Mouse (Mus musculus) Muller cell, postnatal 12 days (primary cell): ENCODE measurements at regions not wholly inside any gene's neighbourhood (a gene's known extent, or its start where the extent isn't known, plus 50 kb on each side); places are given as distances from the start of the nearest gene placed in this dataset.
"Not testable (repeated sequence)": the region's sequence is repeated elsewhere in the genome, so short reads cannot be mapped to it uniquely, and the experiment has no call there.

Experiments used
- DNase-seq: peaks from one replicate; pipeline ENCODE4 v3.0.0-alpha.2; 2015; ENCODE audit errors: inconsistent ontology term

DNA sequence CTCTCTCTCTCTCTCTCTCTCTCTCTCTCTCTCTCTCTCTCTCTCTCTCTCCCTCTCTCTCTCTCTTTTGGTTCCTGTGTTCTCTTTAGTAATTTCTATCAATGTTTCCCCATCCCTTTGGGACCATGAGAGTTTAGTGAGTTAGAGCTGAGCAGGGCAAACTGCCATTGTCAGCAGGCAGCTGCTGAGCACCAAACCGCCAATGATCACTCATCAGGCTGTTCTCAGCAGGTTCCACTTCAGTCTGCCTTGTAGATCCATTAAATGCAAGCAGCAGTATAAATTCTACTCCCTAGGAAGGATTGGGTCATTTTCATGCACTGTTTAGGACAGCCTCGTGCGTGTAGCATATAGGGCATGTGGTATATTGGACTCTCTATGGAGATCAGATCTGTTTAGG lies 692.5 kb downstream of the Trib2 start:
- no peak for DNase-seq

- DNase-seq = no peak
Measured at GRCm38 (mm10) chr12:15122586-15123212, 694.0 kb downstream of the Trib2 start.

- no peak for DNase-seq
Measured at GRCm38 (mm10) chr12:15115556-15115955, 701.2 kb downstream of the Trib2 start.

- DNase-seq = no peak
Measured at GRCm38 (mm10) chr12:15114793-15115192, 701.9 kb downstream of the Trib2 start.

GRCm38 (mm10) chr12:15111049-15111448 lies 705.7 kb downstream of the Trib2 start:
- DNase-seq = no peak

GRCm38 (mm10) chr12:15104876-15105275 lies 711.8 kb downstream of the Trib2 start:
- DNase-seq = no peak

DNA sequence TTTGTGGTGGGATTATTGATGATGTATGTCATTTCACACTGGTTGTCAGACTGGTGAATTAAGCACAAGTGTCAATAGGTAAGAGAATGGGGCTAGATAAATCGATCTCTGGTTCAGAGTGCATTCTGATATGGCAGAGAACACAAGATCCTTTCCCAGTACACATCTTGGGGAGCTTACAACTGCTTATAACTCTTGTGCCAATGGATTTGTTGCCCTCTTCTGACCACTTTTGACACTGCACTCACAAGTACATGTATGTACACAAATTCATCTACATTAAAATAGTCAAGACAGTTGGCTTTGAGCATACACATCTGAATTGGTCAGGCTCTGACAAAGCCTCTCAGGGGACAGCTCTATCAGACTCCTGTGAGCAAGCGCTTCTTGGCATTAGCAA lies 738.1 kb downstream of the Trib2 start:
- DNase-seq = peak; percentile 29

- DNase-seq = peak; percentile 37
Measured at GRCm38 (mm10) chr12:15064351-15064750, 752.4 kb downstream of the Trib2 start.

GRCm38 (mm10) chr12:15051387-15051786 lies 765.3 kb downstream of the Trib2 start:
- DNase-seq = no peak

- no peak for DNase-seq
Measured at GRCm38 (mm10) chr12:15043264-15043663, 773.5 kb downstream of the Trib2 start.

DNA sequence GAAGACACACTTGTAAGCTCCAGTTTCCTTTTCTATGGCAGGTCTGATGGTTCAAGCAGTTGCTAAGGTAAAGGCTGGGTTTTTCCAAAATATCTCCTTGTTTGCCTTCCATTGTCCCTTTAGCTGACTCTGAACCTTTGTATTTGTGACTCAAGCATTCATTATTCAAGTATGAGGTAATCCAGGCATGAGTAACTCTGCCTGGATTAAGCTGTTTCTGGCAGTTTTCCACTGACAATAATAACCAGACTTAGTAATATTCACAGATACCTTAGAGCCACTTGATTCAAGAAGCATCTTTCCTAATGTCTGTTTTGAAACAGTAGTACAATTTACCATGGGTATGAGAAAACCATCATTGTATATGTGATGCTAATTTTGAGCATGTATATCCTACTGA lies 805.6 kb downstream of the Trib2 start:
- peak; percentile 78 for DNase-seq

- not testable (repeated sequence) for DNase-seq
Measured at GRCm38 (mm10) chr12:15002401-15002800, 814.3 kb downstream of the Trib2 start.
